Mouse (Mus musculus): ENCODE results near the gene Ppp2r5a. TPM values are rescaled to one million over a fixed set of nuclear protein-coding genes. Genes with fewer than 3 reads are reported as not detected.
A peak's percentile ranks its signal among the peaks of the same experiment; 100 is the strongest.

Gene Ppp2r5a
- polyA plus RNA-seq, 1 experiment from 2014 or later: 32.2 TPM

DNA sequence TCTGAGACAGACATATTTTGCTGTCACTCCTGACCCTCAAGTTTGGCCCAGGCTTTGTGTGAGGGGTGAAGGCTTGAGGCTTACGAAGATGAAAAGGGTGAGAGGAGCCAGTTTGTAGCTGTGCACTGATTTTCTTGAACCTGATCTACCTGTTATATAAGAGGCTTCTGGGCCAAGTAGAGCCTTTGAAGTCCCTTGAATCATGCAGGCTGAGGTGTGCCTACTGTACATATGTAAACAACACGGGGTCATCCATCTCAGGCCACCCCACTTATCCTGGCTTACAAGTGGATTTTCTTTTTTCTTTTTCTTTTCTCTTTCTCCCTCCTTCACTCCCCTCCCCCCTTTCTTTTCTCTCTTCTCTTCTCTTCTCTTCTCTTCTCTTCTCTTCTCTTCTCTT, 54.5 kb downstream of the Ppp2r5a start:
- H3K4me3 ChIP-seq: no peak overlapping the region
- peaks cover 25% of the 10 kb centered on the region for H3K4me1 ChIP-seq
- 0 out of 2 replicates have a peak, but pooled peaks have one; percentile 21 for ATAC-seq (ENCODE audit: borderline replicate concordance, extremely low read depth, low FRiP score, low TSS enrichment)
- H3K27ac ChIP-seq: peak overlapping the region; percentile 81; the same call in 1 of the 2 replicates
- 36% methylated on average over 2 of the region's 2 CpGs for WGBS
- H3K36me3 ChIP-seq: peaks cover 31% of the 10 kb centered on the region
- H3K27me3 ChIP-seq: no peaks in the 10 kb centered on the region
- H3K4me2 ChIP-seq: no peak overlapping the region
- H3K9me3 ChIP-seq: no peaks in the 10 kb centered on the region
- H3K9ac ChIP-seq: no peak overlapping the region

DNA sequence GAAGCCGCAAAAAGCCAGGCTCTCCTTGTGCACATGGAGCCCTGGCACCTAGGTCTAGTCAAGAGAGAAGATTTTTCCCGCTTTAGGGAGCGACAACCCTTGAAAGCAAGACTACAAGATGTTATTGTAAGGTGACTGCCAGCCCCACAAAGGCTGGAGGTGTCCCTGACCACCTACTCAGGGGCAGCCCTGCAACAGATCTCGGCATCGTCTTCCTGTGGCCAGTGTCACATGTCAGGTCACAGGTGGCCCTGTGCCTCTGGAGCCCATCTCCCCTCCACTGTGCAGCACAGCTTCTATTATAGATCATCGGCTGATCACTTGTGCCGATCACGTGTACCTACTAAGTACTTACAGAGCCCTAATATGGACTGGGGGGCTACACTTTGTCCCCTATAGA, 55.5 kb downstream of the Ppp2r5a start:
- ATAC-seq (ENCODE audit: borderline replicate concordance, extremely low read depth, low FRiP score, low TSS enrichment): no peak
- WGBS: 86% methylated on average over 8 of the region's 8 CpGs
- H3K4me3 ChIP-seq: no peak overlapping the region
- no peak overlapping the region for H3K27ac ChIP-seq
- H3K9me3 ChIP-seq: no peaks in the 10 kb centered on the region
- H3K27me3 ChIP-seq: no peaks in the 10 kb centered on the region
- H3K9ac ChIP-seq: no peak overlapping the region
- H3K36me3 ChIP-seq: peaks cover 34% of the 10 kb centered on the region
- no peak overlapping the region for H3K4me2 ChIP-seq
- H3K4me1 ChIP-seq: peaks cover 25% of the 10 kb centered on the region

DNA sequence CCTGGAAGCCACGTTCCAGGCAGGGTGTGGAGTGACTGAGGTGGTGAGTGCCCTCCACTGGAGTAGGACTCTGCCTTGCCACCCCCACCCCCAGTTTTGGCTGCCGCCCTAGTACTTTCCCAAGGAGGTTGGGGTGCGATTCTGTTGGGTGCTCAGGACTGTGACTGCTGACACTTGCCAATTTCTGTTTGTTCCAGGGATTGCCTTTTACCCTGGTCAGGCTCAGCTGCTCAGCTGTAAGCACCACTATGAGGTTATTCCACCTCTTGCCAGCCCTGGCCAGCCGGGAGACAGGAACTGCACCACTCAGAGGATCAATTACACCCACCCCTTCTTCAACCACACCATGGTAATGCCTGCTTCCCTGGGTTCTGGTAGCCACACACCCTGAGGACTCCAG, 62.5 kb downstream of the Ppp2r5a start:
- Histone ChIP-seq H3K9ac (no peak overlapping the region), H3K4me3 (no peak overlapping the region), H3K4me1 (no peaks in the 10 kb centered on the region), H3K36me3 (peaks cover 54% of the 10 kb centered on the region), H3K27me3 (no peaks in the 10 kb centered on the region), H3K27ac (no peak overlapping the region), H3K4me2 (no peak overlapping the region), H3K9me3 (no peaks in the 10 kb centered on the region)
- ATAC-seq (ENCODE audit: borderline replicate concordance, extremely low read depth, low FRiP score, low TSS enrichment): no peak
- WGBS: 79% methylated on average over 4 of the region's 4 CpGs

DNA sequence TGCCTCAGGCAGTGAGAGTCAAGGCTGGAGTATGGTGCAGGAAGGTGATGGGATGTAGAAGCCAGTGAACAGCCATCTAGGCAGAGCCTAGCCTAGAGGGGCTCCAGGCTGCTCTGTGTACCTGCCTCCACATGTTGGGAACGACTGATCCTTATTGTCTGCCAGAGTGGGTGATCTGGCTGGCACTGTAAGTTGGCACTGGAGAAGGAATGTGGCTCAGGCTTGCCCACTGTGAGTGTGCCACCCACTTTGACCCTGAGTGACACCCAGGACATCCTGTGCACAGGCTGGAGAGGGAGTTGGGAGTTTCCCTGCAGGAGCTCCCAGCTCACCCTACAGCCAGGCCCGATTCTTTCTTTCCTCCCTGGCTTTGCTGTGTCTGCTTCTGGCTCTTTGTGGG, 63.2 kb downstream of the Ppp2r5a start:
- no peak overlapping the region for H3K9ac ChIP-seq
- no peaks in the 10 kb centered on the region for H3K27me3 ChIP-seq
- no peak overlapping the region for H3K4me2 ChIP-seq
- 66% methylated on average over 2 of the region's 2 CpGs for WGBS
- H3K36me3 ChIP-seq: peaks cover 54% of the 10 kb centered on the region
- ATAC-seq (ENCODE audit: borderline replicate concordance, extremely low read depth, low FRiP score, low TSS enrichment): no peak
- no peaks in the 10 kb centered on the region for H3K9me3 ChIP-seq
- H3K4me1 ChIP-seq: no peaks in the 10 kb centered on the region
- H3K27ac ChIP-seq: no peak overlapping the region
- no peak overlapping the region for H3K4me3 ChIP-seq

DNA sequence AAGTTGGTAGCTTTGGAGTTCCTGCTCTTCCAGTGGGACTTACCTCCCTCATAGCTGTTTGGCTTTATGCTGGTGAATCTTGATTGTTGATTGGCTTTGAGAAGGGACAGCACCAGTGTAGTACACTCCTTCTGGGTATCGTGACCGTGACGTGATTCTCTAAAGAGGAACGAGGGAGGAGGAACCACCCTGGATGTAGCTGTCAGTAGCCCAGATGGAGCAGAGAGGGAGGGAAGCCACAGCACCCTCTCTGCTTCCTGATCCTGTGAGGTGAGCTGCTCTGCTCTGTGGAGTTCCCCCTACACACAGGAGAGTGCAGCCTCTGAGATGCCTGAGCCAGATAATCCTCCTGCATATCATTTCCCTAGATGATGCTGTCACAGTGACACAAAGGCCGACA, 68.6 kb downstream of the Ppp2r5a start:
- Histone ChIP-seq H3K9me3 (no peaks in the 10 kb centered on the region), H3K36me3 (peaks cover 19% of the 10 kb centered on the region), H3K27ac (no peak overlapping the region), H3K4me3 (no peak overlapping the region), H3K4me1 (no peaks in the 10 kb centered on the region), H3K9ac (no peak overlapping the region), H3K4me2 (no peak overlapping the region), H3K27me3 (no peaks in the 10 kb centered on the region)
- ATAC-seq (ENCODE audit: borderline replicate concordance, extremely low read depth, low FRiP score, low TSS enrichment): no peak
- WGBS: 70% methylated on average over 5 of the region's 5 CpGs

DNA sequence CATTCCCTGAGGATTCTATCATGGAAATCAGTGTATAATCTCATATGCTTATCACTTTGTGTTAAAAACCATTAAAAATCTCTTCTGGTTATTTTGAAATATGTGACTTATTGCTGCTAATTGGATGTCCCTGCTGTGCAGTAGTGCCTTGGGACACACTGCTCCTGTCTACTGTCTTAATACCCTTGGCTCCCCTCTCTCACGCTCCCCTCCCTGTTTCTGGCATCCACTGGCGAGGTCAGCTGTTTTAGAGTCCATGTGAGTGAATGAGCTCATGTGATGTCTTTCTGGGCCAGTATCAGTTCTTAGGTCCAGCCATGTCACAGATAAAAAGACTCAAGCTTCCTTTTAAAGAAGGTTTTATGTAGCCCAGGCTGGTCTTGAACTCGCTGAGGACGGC, 72.7 kb downstream of the Ppp2r5a start:
- Histone ChIP-seq H3K4me3 (no peak overlapping the region), H3K27me3 (no peaks in the 10 kb centered on the region), H3K36me3 (no peaks in the 10 kb centered on the region), H3K9me3 (no peaks in the 10 kb centered on the region), H3K4me2 (no peak overlapping the region), H3K27ac (no peak overlapping the region), H3K4me1 (peaks cover 25% of the 10 kb centered on the region), H3K9ac (no peak overlapping the region)
- no peak for ATAC-seq (ENCODE audit: borderline replicate concordance, extremely low read depth, low FRiP score, low TSS enrichment)
- 88% methylated on average over 4 of the region's 4 CpGs for WGBS

DNA sequence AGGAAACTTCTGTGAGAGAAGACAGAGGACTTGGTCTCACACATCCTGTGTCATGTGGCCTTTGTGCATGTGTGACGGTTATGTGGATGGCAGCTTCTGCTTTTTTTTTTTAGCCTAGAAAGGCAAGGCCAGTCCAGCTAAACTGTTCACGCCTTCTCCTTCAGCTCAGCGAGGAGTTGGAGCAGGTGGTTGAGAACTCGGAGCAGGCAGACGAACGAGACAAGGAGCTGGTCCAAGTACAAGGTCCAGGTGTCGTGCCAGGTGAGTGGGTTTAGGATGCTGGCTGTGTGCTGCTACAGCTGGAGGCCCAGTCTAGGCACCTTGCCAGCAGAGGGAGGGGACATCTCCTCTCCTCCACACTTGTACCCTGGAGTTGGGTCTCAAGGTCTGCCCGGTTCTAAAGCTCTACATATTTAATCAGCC, 75.0 kb downstream of the Ppp2r5a start:
- ATAC-seq (ENCODE audit: borderline replicate concordance, extremely low read depth, low FRiP score, low TSS enrichment): no peak
- Histone ChIP-seq H3K9me3 (no peaks in the 10 kb centered on the region), H3K27me3 (no peaks in the 10 kb centered on the region), H3K27ac (no peak overlapping the region), H3K4me2 (no peak overlapping the region; the same call in 1 of the 2 replicates), H3K4me3 (no peak overlapping the region), H3K4me1 (peaks cover 25% of the 10 kb centered on the region), H3K36me3 (no peaks in the 10 kb centered on the region), H3K9ac (no peak overlapping the region)
- WGBS: 49% methylated on average over 8 of the region's 8 CpGs

DNA sequence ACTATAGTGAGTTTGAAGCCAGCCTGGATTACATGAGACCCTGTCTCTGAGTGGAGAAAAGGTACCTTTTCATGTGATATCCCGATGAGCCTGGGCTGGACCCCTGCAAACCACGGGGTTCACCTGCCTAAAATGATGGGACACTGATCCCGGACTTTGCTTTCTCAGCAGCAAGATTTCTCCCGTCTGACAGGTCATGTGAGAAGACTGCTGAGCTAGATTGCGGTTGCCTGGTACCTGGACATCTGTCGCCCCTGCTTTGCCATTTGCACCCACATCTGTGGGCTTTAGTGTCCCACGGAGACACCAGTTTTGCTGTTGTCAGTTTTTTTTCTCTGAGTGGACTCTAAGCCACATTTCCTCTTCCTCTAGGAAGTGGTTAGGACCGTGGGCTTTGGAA, 75.8 kb downstream of the Ppp2r5a start:
- no peak for ATAC-seq (ENCODE audit: borderline replicate concordance, extremely low read depth, low FRiP score, low TSS enrichment)
- Histone ChIP-seq H3K4me2 (peak overlapping the region; percentile 86), H3K9me3 (no peaks in the 10 kb centered on the region), H3K4me3 (no peak overlapping the region), H3K27ac (no peak overlapping the region), H3K9ac (peak overlapping the region; percentile 61; the same call in 1 of the 2 replicates), H3K4me1 (peaks cover 25% of the 10 kb centered on the region), H3K27me3 (no peaks in the 10 kb centered on the region), H3K36me3 (no peaks in the 10 kb centered on the region)
- WGBS: 74% methylated on average over 8 of the region's 8 CpGs

DNA sequence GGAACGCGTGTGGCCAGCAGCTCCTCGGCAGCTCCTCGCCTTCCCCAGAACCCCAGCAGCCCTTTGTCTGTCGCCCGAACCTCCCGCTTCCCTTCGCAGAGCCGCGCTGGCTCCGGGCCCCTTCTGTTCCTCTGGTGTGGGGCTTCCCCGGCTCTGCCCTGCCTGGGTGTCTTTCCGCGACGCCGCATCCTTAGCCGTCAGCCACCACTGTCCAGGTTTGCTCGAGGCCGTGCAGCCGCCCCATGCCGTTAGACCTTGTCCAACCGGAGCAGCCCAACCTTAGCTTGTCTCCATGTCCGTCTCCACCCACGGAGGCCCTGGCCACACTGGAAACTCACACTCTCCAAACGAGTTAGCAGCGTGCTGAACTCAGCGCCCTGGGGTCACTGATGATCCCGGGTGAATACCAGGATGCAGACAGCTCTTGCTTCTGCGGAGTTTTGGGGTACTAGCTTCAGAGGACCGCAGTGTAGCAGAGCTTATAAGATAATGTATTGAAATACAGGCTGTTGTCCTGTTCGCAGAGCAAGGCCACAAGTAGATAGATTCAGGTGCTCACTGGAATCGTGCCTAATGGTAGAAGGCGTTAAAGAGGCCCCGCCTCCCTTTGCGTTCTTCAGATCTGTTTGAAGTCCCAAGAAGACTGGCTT, 76.7 kb downstream of the Ppp2r5a start:
- ATAC-seq (ENCODE audit: borderline replicate concordance, extremely low read depth, low FRiP score, low TSS enrichment): peak; percentile 66
- under 1% methylated on average over 35 of the region's 35 CpGs for WGBS
- H3K27me3 ChIP-seq: no peaks in the 10 kb centered on the region
- peak overlapping the region; percentile 61 for H3K4me3 ChIP-seq
- H3K9ac ChIP-seq: peak overlapping the region; percentile 61
- H3K27ac ChIP-seq: peak overlapping the region; percentile 39
- H3K4me1 ChIP-seq: peaks cover 25% of the 10 kb centered on the region
- peak overlapping the region; percentile 86 for H3K4me2 ChIP-seq
- H3K9me3 ChIP-seq: no peaks in the 10 kb centered on the region
- H3K36me3 ChIP-seq: no peaks in the 10 kb centered on the region

DNA sequence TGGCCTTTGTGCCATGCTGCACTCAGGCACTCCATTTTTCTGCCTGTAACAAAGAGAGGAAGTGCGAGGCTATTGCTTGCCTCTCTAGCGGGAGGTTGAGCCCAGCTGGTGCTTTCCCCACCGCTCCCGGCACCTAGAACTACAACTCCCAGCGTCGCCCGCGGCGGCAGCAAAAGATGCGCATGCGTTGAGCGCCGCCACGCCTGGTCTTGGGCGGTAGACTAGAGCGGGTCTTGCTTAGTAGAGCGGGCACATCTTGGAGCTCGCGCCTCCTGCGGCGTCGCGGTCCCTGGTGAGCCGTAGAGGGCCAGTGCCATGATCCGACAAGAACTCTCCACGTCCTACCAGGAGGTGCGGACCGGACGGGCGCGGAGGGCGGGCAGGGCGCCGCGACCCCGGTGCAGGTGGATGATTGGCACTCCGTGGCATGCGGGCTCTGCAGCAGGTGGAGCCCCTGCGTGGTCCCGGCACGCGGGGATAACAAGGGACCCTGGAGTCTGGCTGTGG, 77.3 kb downstream of the Ppp2r5a start, which contains the start of gene Tmem206:
TSS of gene Tmem206 (plus strand) at position 187 of the 507 bp plus-strand sequence.
- ATAC-seq (ENCODE audit: borderline replicate concordance, extremely low read depth, low FRiP score, low TSS enrichment): peak; percentile 95
- WGBS: 0% methylated on average over 42 of the region's 42 CpGs

DNA sequence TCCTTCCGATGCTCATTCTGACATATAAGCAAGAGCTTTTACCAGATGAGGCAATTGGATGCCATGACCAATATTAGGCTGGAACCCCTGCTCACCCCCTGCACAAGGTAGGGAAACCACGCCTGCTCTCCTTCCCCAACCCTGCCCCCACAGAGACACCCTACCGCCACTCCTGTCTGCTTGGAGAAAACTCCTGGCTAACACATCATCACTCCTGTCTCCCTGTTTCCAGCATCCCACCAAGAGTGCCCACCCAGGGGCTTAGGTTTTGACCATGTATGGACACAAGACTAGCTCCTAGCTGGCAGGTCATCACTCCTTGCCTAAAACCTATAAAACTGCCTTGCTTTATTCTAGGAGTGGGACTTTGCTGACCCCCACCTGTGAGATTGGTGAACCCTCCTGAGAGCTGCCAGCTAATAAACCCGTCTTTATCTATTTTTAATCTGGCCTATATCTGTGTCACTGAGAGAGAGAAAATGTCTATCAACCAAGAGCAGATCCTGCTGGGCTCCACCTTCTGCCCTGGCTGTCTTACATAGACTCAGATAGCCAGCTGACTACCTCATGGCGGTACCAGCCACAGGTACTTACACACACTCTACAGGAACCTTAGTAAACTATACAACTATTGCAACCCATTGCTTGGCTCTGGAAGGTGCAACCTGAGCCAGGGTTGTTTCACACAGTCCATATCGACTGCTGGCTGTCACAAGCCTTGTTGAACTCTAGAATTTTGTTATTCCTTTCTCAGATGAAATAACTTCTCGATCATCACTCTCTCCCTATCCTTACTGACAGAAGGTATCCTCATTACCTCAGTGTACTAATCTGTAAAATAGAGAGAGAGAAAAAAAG, 78.1 kb downstream of the Ppp2r5a start:
- Histone ChIP-seq H3K4me2 (peak overlapping the region; percentile 86), H3K4me3 (no peak overlapping the region), H3K9me3 (no peaks in the 10 kb centered on the region), H3K9ac (no peak overlapping the region; the same call in 1 of the 2 replicates), H3K4me1 (peaks cover 25% of the 10 kb centered on the region), H3K36me3 (no peaks in the 10 kb centered on the region), H3K27ac (no peak overlapping the region), H3K27me3 (no peaks in the 10 kb centered on the region)
- WGBS: 76% methylated on average over 7 of the region's 7 CpGs
- no peak for ATAC-seq (ENCODE audit: borderline replicate concordance, extremely low read depth, low FRiP score, low TSS enrichment)

More for the DNA sequence above, 77.3 kb downstream of the Ppp2r5a start, which contains the start of gene Tmem206:
- Histone ChIP-seq H3K27me3 (no peaks in the 10 kb centered on the region), H3K4me2 (peak within 1 kb of the TSS; percentile 86), H3K36me3 (no peaks in the 10 kb centered on the region), H3K9ac (peak within 1 kb of the TSS; percentile 61), H3K27ac (peak within 1 kb of the TSS; percentile 39), H3K4me3 (peak within 1 kb of the TSS; percentile 61), H3K4me1 (peaks cover 25% of the 10 kb centered on the region), H3K9me3 (no peaks in the 10 kb centered on the region)

DNA sequence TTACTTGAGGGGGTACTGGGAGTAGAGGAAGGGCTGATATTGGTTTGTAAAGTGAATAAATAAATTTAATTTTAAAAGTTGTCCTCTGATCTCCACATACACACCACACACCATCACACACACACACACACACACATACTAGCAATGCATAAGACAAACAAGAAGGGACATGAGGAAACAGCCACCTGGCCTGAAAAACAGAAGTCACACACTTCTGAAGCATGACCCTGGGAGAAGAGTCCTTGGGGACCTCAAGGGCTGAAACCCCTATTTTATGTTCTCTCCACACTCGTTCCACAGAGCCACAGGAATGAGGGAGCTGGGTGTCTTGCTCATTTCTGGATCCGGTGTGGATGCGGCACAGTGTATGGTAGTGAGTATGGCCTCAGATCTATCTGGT, 79.7 kb downstream of the Ppp2r5a start:
- no peaks in the 10 kb centered on the region for H3K9me3 ChIP-seq
- no peak overlapping the region for H3K9ac ChIP-seq
- no peaks in the 10 kb centered on the region for H3K36me3 ChIP-seq
- no peak overlapping the region for H3K4me2 ChIP-seq
- no peak overlapping the region for H3K27ac ChIP-seq
- no peak overlapping the region for H3K4me3 ChIP-seq
- H3K4me1 ChIP-seq: peaks cover 20% of the 10 kb centered on the region
- ATAC-seq (ENCODE audit: borderline replicate concordance, extremely low read depth, low FRiP score, low TSS enrichment): no peak
- WGBS: 86% methylated on average over 3 of the region's 3 CpGs
- no peaks in the 10 kb centered on the region for H3K27me3 ChIP-seq
